ENCODE assay signal across 13 mouse cellular contexts in genomic region chr2:146218881-146219535, GRCm38 (mm10). TPM values are rescaled to one million over a fixed set of nuclear protein-coding genes. Genes with fewer than 3 reads are reported as not detected.
DNase-seq lines count a peak whose midpoint lies in the region; ATAC-seq and TF ChIP-seq lines count a peak whose summit lies in the region.
"Had no signal": no experiment of that assay in that cellular context is flagged by ENCODE, and none has a peak within 500 bp of the region (broad histone marks: within the 10 kb centered on the region; RNA-seq: fewer than 3 reads in every experiment).

No protein-coding gene starts in this region.

- H3K36me3 ChIP-seq in heart, embryonic 13.5 days = no peaks in the 10 kb centered on the region
- no peaks in the 10 kb centered on the region for H3K36me3 ChIP-seq in hindbrain, embryonic 14.5 days (replicated peaks; ENCODE audit: control insufficient read depth, insufficient read depth)
- H3K36me3 ChIP-seq in neural tube, embryonic 12.5 days = no peaks in the 10 kb centered on the region
- H3K36me3 ChIP-seq in lung, postnatal 0 days (ENCODE audit: insufficient read depth, low read length) = no peaks in the 10 kb centered on the region

- H3K4me2 ChIP-seq in heart, embryonic 13.5 days = peak overlapping the region; percentile 71; the same call in 1 of the 2 replicates
- peak overlapping the region; percentile 21; the same call in 1 of the 2 replicates for H3K4me2 ChIP-seq in hindbrain, embryonic 14.5 days (replicated peaks)
- peak overlapping the region; percentile 58 for H3K4me2 ChIP-seq in neural tube, embryonic 12.5 days (replicated peaks)
- H3K4me2 ChIP-seq in lung, postnatal 0 days (replicated peaks; ENCODE audit: low read depth, low read length) = no peak overlapping the region

- no peak overlapping the region; the same call in 1 of the 2 replicates for H3K4me3 ChIP-seq in heart, embryonic 13.5 days
- H3K4me3 ChIP-seq in hindbrain, embryonic 14.5 days (replicated peaks; ENCODE audit: low read length) = no peak overlapping the region
- peak overlapping the region; percentile 18 for H3K4me3 ChIP-seq in neural tube, embryonic 12.5 days
- H3K4me3 ChIP-seq in lung, postnatal 0 days (ENCODE audit: low read depth, low read length) = no peak overlapping the region
- H3K4me3 ChIP-seq: erythroblast, embryonic 14.5 days had no signal

- TF ChIP-seq CTCF in lung, postnatal 0 days (IDR thresholded peaks at IDR 0.05) = no peak

- peaks cover 44% of the 10 kb centered on the region for H3K4me1 ChIP-seq in heart, embryonic 13.5 days
- H3K4me1 ChIP-seq in hindbrain, embryonic 14.5 days (replicated peaks; ENCODE audit: control insufficient read depth, insufficient read depth, low read length) = peaks cover 34% of the 10 kb centered on the region
- peaks cover 66% of the 10 kb centered on the region for H3K4me1 ChIP-seq in neural tube, embryonic 12.5 days
- H3K4me1 ChIP-seq in lung, postnatal 0 days (ENCODE audit: insufficient read depth, low read depth, low read length) = peaks cover 22% of the 10 kb centered on the region

- intact Hi-C loops in heart, postnatal 25 days (cut with DNase I) = loop anchor here (10.0 kb wide), 1 partner anchor 196 kb away; no protein-coding TSS in a partner anchor

- H3K9me3 ChIP-seq in heart, embryonic 13.5 days = no peaks in the 10 kb centered on the region
- no peaks in the 10 kb centered on the region for H3K9me3 ChIP-seq in hindbrain, embryonic 14.5 days (ENCODE audit: control insufficient read depth, low read length)
- H3K9me3 ChIP-seq in neural tube, embryonic 12.5 days = no peaks in the 10 kb centered on the region
- no peaks in the 10 kb centered on the region for H3K9me3 ChIP-seq in lung, postnatal 0 days (ENCODE audit: low read length)

- no peak for TF ChIP-seq EP300 in lung, postnatal 0 days (IDR thresholded peaks at IDR 0.05)

- ATAC-seq in heart, embryonic 13.5 days (ENCODE audit: extremely low read depth, insufficient number of reproducible peaks, low FRiP score, low TSS enrichment) = no peak
- ATAC-seq in hindbrain, embryonic 14.5 days (ENCODE audit: low FRiP score) = no peak
- no peak for ATAC-seq in neural tube, embryonic 12.5 days (ENCODE audit: low FRiP score, low read depth)
- ATAC-seq in monocyte, adult 5-6 weeks (replicated peaks; ENCODE audit: insufficient number of reproducible peaks, low FRiP score, low TSS enrichment, poor library complexity, severe bottlenecking) = no peak
- ATAC-seq in lung, postnatal 0 days = no peak
- ATAC-seq: intestine, postnatal 0 days had no signal

- DNase-seq in heart, postnatal 25 days (ENCODE audit: low spot score) = no peak
- DNase-seq in embryo, embryonic 10.5 days (ENCODE audit: low spot score) = peak; percentile 60
- no peak for DNase-seq in hindbrain, embryonic 14.5 days (ENCODE audit: low spot score)
- DNase-seq in Muller cell, postnatal 12 days (ENCODE audit: inconsistent ontology term) = no peak
- DNase-seq in lung, postnatal 0 days (ENCODE audit: low spot score) = no peak
- DNase-seq: thymus, postnatal 25 days had no signal

- H3K27ac ChIP-seq in heart, embryonic 13.5 days (replicated peaks) = no peak overlapping the region
- no peak overlapping the region for H3K27ac ChIP-seq in hindbrain, embryonic 14.5 days
- 0 out of 2 replicates have a peak overlapping the region, but pooled peaks have one; percentile 20 for H3K27ac ChIP-seq in neural tube, embryonic 12.5 days
- H3K27ac ChIP-seq in lung, postnatal 0 days (ENCODE audit: low read length) = no peak overlapping the region
- H3K27ac ChIP-seq: liver, embryonic 14.5 days had no signal

- 2% methylated on average over 19 of the region's 19 CpGs for WGBS in heart, embryonic 13.5 days
- WGBS in hindbrain, embryonic 14.5 days = 2% methylated on average over 19 of the region's 19 CpGs
- 1% methylated on average over 19 of the region's 19 CpGs for WGBS in neural tube, embryonic 12.5 days
- 5% methylated on average over 19 of the region's 19 CpGs for WGBS in lung, postnatal 0 days

- H3K9ac ChIP-seq in heart, embryonic 13.5 days = no peak overlapping the region
- peak overlapping the region; percentile 43; the same call in 1 of the 2 replicates for H3K9ac ChIP-seq in hindbrain, embryonic 14.5 days
- H3K9ac ChIP-seq in neural tube, embryonic 12.5 days = peak overlapping the region; percentile 42; the same call in 1 of the 2 replicates
- H3K9ac ChIP-seq in lung, postnatal 0 days (replicated peaks; ENCODE audit: low read depth) = no peak overlapping the region
- H3K9ac ChIP-seq: liver, embryonic 14.5 days had no signal

- peaks cover 91% of the 10 kb centered on the region for H3K27me3 ChIP-seq in heart, embryonic 13.5 days (replicated peaks)
- peaks cover 28% of the 10 kb centered on the region for H3K27me3 ChIP-seq in hindbrain, embryonic 14.5 days (ENCODE audit: control insufficient read depth, insufficient read depth, low read length)
- peaks cover 36% of the 10 kb centered on the region for H3K27me3 ChIP-seq in neural tube, embryonic 12.5 days (replicated peaks)
- H3K27me3 ChIP-seq in lung, postnatal 0 days (replicated peaks; ENCODE audit: insufficient read depth, low read length) = peaks cover 75% of the 10 kb centered on the region
- H3K27me3 ChIP-seq: CH12.LX had no signal

RNA-seq across cellular contexts. Expression of gene Insm1, which starts 2.7 kb away (rescaled TPM):
- not detected in 2 replicates for polyA plus RNA-seq in heart, embryonic 13.5 days (2015; fragmentation: Nextera tagmentation; extraction: Ambion mirVana)
- not detected for total RNA-seq in heart, postnatal 25 days (2021)
- polyA plus RNA-seq in hindbrain, embryonic 14.5 days (2014; fragmentation: Nextera tagmentation; extraction: Ambion mirVana) = 2.6 and 4.1 TPM in 2 replicates
- polyA plus RNA-seq in neural tube, embryonic 12.5 days (2016; fragmentation: Nextera tagmentation; extraction: Ambion mirVana) = 8.4 and 9.3 TPM in 2 replicates
- total RNA-seq in monocyte, adult 5-6 weeks (2017) = not detected in 3 replicates
- 0.06 TPM in 1 of 2 replicates, not detected in the other for polyA plus RNA-seq in lung, postnatal 0 days (2015; fragmentation: Nextera tagmentation; extraction: Ambion mirVana)
- total RNA-seq: CH12.LX had no signal
- polyA plus RNA-seq: erythroblast, embryonic 14.5 days had no signal

Comparison
In these comparisons a context has a peak if more than half of its experiments do, and no peak if none do; other contexts are left out.
1. H3K9ac ChIP-seq: peak in hindbrain, embryonic 14.5 days (single experiment) and neural tube, embryonic 12.5 days (single experiment); none in heart, embryonic 13.5 days (single experiment) and lung, postnatal 0 days (single experiment).